Mouse (Mus musculus) E14TG2a.4 (cell line): ENCODE measurements around the gene Pcgf1.

Experiments
- CTCF ChIP-seq: conservative IDR thresholded peaks from 2 replicates; pipeline ENCODE4 v1.5.1; 2014; ENCODE audit warnings: low read length
- POU5F1 ChIP-seq: IDR thresholded peaks from 2 replicates; pipeline ENCODE4 v1.6.1; 2014; ENCODE audit warnings: low read length, borderline replicate concordance

- TF ChIP-seq CTCF (no peak), POU5F1 (no peak)
These were observed 9.4 kb upstream of the Pcgf1 start for GRCm38 (mm10) chr6:83068221-83068620.
